Mouse (Mus musculus) spleen, adult 2 months (tissue): ENCODE data around the gene Tspan8.

ENCODE experiments used
- CTCF ChIP-seq: fragments of 200-500 bp; IDR thresholded peaks from 2 replicates; pipeline ENCODE4 v1.5.1; 2011; ENCODE audit warnings: mild to moderate bottlenecking, inconsistent platforms; ENCODE audit not compliant: insufficient read depth, insufficient read length, insufficient replicate concordance; ENCODE audit errors: extremely low read depth
- POLR2A ChIP-seq: fragments of 200-500 bp; IDR thresholded peaks from 2 replicates; pipeline ENCODE4 v1.6.1; 2011; ENCODE audit warnings: low read depth, low read length, inconsistent platforms

- TF ChIP-seq CTCF = no peak
- TF ChIP-seq POLR2A = no peak
These were observed 45.3 kb downstream of the Tspan8 start for GRCm38 (mm10) chr10:115861967-115862366.
